Comparison of ENCODE assay signal across 23 mouse cellular contexts in genomic region chr19:4151898-4152297, GRCm38 (mm10). TPM values are rescaled to one million over a fixed set of nuclear protein-coding genes. Genes with fewer than 3 reads are reported as not detected.
"Had no signal": no experiment of that assay in that cellular context is flagged by ENCODE, and none has a peak within 500 bp of the region (broad histone marks: within the 10 kb centered on the region; RNA-seq: fewer than 3 reads in every experiment).

No protein-coding gene starts in this region.

- H3K27ac ChIP-seq: kidney, postnatal 0 days; limb, embryonic 12.5 days; liver, embryonic 14.5 days; midbrain, embryonic 10.5 days; midbrain, embryonic 15.5 days; neural tube, embryonic 13.5 days had no signal

- H3K27me3 ChIP-seq: limb, embryonic 12.5 days; midbrain, embryonic 15.5 days; neural tube, embryonic 13.5 days had no signal

- H3K4me3 ChIP-seq: limb, embryonic 12.5 days; midbrain, embryonic 10.5 days; midbrain, embryonic 15.5 days; neural tube, embryonic 13.5 days had no signal

- H3K9me3 ChIP-seq: limb, embryonic 12.5 days; midbrain, embryonic 10.5 days; midbrain, embryonic 15.5 days; neural tube, embryonic 13.5 days had no signal

- ATAC-seq: midbrain, embryonic 15.5 days had no signal

- DNase-seq: kidney, adult 9 months; kidney, postnatal 36 days; layer of hippocampus, adult 9-11 months; layer of hippocampus, postnatal 36 days; lung, adult 18-20 months; lung, postnatal 36 days; retina, postnatal 1 day; right cerebral cortex, postnatal 4 days; spleen, adult 18-20 months; thymus, adult 2 months; thymus, postnatal 25 days had no signal

- H3K4me2 ChIP-seq: limb, embryonic 12.5 days; midbrain, embryonic 15.5 days; neural tube, embryonic 13.5 days had no signal

- H3K9ac ChIP-seq: limb, embryonic 12.5 days; liver, embryonic 14.5 days; midbrain, embryonic 15.5 days; neural tube, embryonic 13.5 days had no signal

RNA-seq across cellular contexts. Expression of gene Ptprcap, which starts 1.5 kb away (rescaled TPM):
- polyA plus RNA-seq: midbrain, embryonic 10.5 days had no signal

RNA-seq across cellular contexts. Expression of gene Cabp4, which starts 8.1 kb away (rescaled TPM):
- total RNA-seq: left cerebral cortex, postnatal 25 days; megakaryocyte progenitor cell, adult 5-6 weeks had no signal
- polyA plus RNA-seq: liver, adult 2 months; lung, embryonic 16.5 days; midbrain, embryonic 10.5 days; stomach, embryonic 14.5 days had no signal

RNA-seq across cellular contexts. Expression of gene Gpr152, which starts 12.3 kb away (rescaled TPM):
- total RNA-seq: layer of hippocampus, adult 18-20 months; left cerebral cortex, postnatal 25 days; liver, adult 2 months; megakaryocyte progenitor cell, adult 5-6 weeks had no signal
- polyA plus RNA-seq: limb, embryonic 12.5 days; liver, embryonic 14.5 days; lung, embryonic 16.5 days; midbrain, embryonic 10.5 days; neural tube, embryonic 13.5 days; stomach, embryonic 14.5 days had no signal
